Mouse (Mus musculus) forebrain, embryonic 14.5 days (tissue): ENCODE measurements around the gene Polrmt. TPM values are rescaled to one million over a fixed set of nuclear protein-coding genes. Genes with fewer than 3 reads are reported as not detected.

Experiments used
- ATAC-seq: fragments of 200-750 bp; cut with Nextera tagmentation; 2 replicates; pipeline ENCODE4 v1.8.0; 2017; ENCODE audit warnings: mild to moderate bottlenecking, moderate library complexity
- DNase-seq: peaks from one replicate; pipeline ENCODE4 v3.0.0-alpha.2; 2015; ENCODE audit warnings: low spot score
- H3K27ac ChIP-seq: fragments of 300-500 bp; sonication (generic); 2 replicates; pipeline ENCODE4 v1.5.1; 2014; ENCODE audit warnings: low read depth, mild to moderate bottlenecking, control low read depth, low read length, moderate library complexity
- H3K27me3 ChIP-seq: fragments of 300-500 bp; sonication (generic); replicated peaks from 2 replicates; pipeline ENCODE4 v1.6.1; 2014; ENCODE audit warnings: low read length, control low read depth, mixed read lengths; ENCODE audit not compliant: control insufficient read depth, insufficient read depth
- H3K36me3 ChIP-seq: fragments of 300-500 bp; sonication (generic); 2 replicates; pipeline ENCODE4 v1.6.1; 2014; ENCODE audit warnings: low read length, control low read depth; ENCODE audit not compliant: control insufficient read depth, insufficient read depth
- H3K4me1 ChIP-seq: fragments of 300-500 bp; sonication (generic); 2 replicates; pipeline ENCODE4 v1.6.1; 2014; ENCODE audit warnings: antibody characterized with exemption, low read length, control low read depth; ENCODE audit not compliant: control insufficient read depth, insufficient read depth
- H3K4me2 ChIP-seq: fragments of 300-500 bp; sonication (generic); 2 replicates; pipeline ENCODE4 v1.6.1; 2014; ENCODE audit warnings: mild to moderate bottlenecking, control low read depth, low read length
- H3K4me3 ChIP-seq: fragments of 300-500 bp; sonication (generic); 2 replicates; pipeline ENCODE4 v1.5.1; 2014; ENCODE audit warnings: low read depth, low read length, control low read depth
- H3K9ac ChIP-seq: fragments of 300-500 bp; sonication (generic); 2 replicates; pipeline ENCODE4 v1.6.1; 2014; ENCODE audit warnings: mild to moderate bottlenecking, low read length, control low read depth, moderate library complexity
- H3K9me3 ChIP-seq: fragments of 300-500 bp; sonication (generic); replicated peaks from 2 replicates; pipeline ENCODE4 v1.6.1; 2016; ENCODE audit warnings: low read length, control low read depth, mixed read lengths; ENCODE audit not compliant: control insufficient read depth
- WGBS: fragments of 180-500 bp; shearing (Covaris S2); extraction: QIAGEN DNeasy Blood & Tissue Kit; methylation state at CpG from one replicate; pipeline ENCODE4 v1.1.7; 2014; 5-methylcytosine and 5-hydroxymethylcytosine counted together
- polyA plus RNA-seq: library from polyadenylated mRNA; unstranded; fragments of >200 nt; fragmentation: Nextera tagmentation; extraction: Ambion mirVana; gene quantifications from 2 replicates; pipeline ENCODE4 v1.2.1, GENCODE M21; 2014

Polrmt gene
- polyA plus RNA-seq = 32.1 and 33.4 TPM in 2 replicates

DNA sequence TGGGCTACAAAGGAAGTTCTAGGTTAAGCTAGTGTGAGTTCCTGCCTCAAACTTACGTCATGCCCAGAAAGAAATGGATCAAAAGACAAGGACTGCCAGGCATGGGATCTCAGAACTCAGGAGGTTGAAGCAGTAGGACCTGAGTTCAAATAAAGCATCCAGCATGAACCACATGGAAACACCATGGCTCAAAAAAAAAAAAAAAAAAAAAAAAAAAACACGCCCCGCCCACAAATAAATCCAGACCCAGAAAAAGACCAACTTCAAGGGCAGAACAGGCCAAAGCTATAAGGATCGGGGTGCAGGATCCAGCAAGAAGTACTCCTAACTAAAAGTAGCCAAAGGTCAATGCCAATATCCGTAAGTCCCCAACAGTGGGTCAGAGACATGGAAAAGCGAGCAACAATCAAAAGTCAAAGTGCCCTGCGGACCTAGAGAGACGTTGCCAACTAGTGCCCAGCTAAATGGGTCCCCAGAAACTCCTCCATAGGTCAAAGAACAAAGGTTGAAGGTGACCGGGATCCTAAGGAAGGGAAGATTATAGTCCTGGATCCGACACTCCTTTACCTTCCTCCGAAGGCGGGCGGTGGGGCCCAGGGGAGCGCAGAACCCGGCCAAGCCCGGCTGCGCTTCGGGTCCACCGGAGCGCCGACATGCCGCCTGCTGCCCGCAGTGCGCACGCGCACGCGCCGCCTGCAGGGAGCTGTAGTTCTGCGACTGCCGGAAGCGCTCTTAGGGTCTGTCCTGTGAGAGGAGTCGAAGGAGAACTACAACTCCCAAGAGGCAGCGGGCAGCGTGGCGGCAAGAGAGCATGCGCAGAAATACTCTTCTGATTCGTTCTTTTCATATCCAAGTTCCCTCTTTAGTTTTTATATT is at the start of gene Polrmt:
TSS of gene Polrmt (minus strand) at position 684 of the 876 bp plus-strand sequence.
- Histone ChIP-seq H3K4me1 (no peaks in the 10 kb centered on the region; the same call in 1 of the 2 replicates), H3K4me2 (peak within 1 kb of the TSS; percentile 56), H3K9ac (peak within 1 kb of the TSS; percentile 51; the same call in 1 of the 2 replicates), H3K4me3 (peak within 1 kb of the TSS; percentile 41), H3K9me3 (no peaks in the 10 kb centered on the region), H3K36me3 (peaks cover 34% of the 10 kb centered on the region), H3K27ac (no peak within 1 kb of the TSS), H3K27me3 (no peaks in the 10 kb centered on the region)
- WGBS = 3% methylated on average over 38 of the region's 38 CpGs
- ATAC-seq (peak; percentile 99), DNase-seq (peak; percentile 99)

DNA sequence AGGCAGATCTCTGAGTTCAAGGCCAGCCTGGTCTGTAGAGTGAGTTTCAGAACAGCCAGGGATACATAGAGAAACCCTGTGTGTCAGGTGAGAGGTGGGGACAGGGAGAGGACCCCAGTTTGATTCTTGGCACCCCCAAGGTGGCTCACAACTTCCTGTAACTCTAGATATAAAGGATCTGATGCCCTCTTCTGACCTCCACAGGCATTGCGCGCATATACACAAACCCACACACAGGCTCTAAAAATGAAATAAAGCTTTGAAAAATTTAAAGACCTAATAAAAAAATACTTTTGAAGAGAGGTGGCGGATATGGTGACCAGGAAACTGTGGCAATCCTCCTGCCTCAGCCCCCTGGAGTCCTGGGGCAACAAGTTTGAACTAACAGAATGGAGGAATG is 49.5 kb upstream of the Polrmt start:
- no peak overlapping the region for H3K9ac ChIP-seq
- peaks cover 11% of the 10 kb centered on the region for H3K4me1 ChIP-seq
- 0 out of 2 replicates have a peak, but pooled peaks cover 3% of the 10 kb centered on the region for H3K36me3 ChIP-seq
- no peaks in the 10 kb centered on the region for H3K9me3 ChIP-seq
- ATAC-seq = no peak
- no peak overlapping the region for H3K4me2 ChIP-seq
- no peak overlapping the region for H3K27ac ChIP-seq
- H3K4me3 ChIP-seq = no peak overlapping the region
- no peak for DNase-seq
- WGBS = 100% methylated on average over 3 of the region's 3 CpGs
- H3K27me3 ChIP-seq = no peaks in the 10 kb centered on the region

DNA sequence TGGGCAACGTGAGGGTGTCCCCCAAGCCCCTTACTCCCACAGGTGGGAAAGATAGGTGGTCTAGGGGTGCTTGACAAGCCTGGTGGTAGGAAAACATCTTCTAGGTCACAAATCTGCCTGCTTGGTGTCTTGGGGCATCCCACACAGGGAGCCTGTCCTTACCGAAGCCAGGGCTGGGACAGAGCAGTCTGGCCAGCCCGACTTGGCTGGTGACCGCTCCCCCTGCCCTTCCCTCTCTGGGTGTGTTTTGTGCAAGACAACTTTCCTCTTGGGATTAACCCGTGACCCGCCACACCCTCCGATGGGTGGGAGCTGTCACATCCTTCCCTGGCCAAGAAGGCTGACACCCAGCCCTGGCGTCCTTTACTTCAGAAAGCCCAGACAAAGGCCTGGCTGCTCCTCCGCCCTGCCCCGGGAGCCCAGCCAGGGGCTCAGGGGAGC is 48.1 kb upstream of the Polrmt start:
- H3K9me3 ChIP-seq = no peaks in the 10 kb centered on the region
- H3K27me3 ChIP-seq = no peaks in the 10 kb centered on the region
- DNase-seq (peak; percentile 36), ATAC-seq (peak; percentile 24; the same call in 1 of the 2 replicates)
- peaks cover 11% of the 10 kb centered on the region for H3K4me1 ChIP-seq
- H3K4me3 ChIP-seq = peak overlapping the region; percentile 97
- H3K9ac ChIP-seq = peak overlapping the region; percentile 99
- H3K36me3 ChIP-seq = no peaks in the 10 kb centered on the region
- H3K27ac ChIP-seq = peak overlapping the region; percentile 93
- peak overlapping the region; percentile 94 for H3K4me2 ChIP-seq
- WGBS = 3% methylated on average over 10 of the region's 10 CpGs

DNA sequence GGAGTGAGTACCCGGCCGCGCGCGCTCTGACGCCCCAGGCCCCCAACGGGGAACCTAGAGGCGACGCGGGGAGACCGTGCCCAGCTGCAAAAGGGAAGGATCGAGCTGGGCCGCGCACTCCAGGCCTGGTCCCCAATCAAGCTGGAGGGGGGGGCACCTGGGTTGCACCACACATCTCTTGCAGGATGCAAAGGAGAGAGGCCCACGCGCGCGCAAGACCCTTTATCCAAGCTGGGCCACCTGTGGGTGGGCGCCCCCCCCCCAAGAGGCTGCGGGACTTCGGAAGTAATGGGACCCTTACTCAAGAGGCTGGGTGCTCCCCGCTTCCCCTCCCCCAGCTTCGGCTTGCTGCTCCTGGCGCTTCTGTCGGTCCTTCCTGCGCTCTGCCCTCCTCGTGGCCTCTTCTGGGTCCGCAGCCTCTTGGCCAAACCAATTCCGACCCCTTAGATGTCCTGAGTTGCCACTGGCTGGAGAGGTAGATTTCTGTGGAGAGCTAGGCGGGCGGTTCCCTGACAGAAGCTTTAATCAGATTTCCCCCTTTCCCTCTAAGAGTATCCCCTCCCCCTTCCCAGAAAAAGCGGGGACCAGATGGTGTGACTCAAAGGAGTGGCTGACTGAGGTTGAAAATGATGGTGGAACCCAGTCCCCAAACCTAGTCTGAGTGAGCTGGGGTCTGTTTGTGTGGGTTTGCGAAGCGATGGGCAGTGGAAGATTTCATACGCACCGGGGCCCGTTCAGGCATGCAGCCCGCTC is 47.5 kb upstream of the Polrmt start:
- under 1% methylated on average over 31 of the region's 38 CpGs for WGBS
- Histone ChIP-seq H3K4me3 (peak overlapping the region; percentile 97), H3K36me3 (no peaks in the 10 kb centered on the region), H3K4me2 (peak overlapping the region; percentile 94), H3K27me3 (no peaks in the 10 kb centered on the region), H3K9me3 (no peaks in the 10 kb centered on the region), H3K4me1 (peaks cover 11% of the 10 kb centered on the region), H3K27ac (peak overlapping the region; percentile 93), H3K9ac (peak overlapping the region; percentile 99)
- peak; percentile 64 for ATAC-seq
- DNase-seq = peak; percentile 84

DNA sequence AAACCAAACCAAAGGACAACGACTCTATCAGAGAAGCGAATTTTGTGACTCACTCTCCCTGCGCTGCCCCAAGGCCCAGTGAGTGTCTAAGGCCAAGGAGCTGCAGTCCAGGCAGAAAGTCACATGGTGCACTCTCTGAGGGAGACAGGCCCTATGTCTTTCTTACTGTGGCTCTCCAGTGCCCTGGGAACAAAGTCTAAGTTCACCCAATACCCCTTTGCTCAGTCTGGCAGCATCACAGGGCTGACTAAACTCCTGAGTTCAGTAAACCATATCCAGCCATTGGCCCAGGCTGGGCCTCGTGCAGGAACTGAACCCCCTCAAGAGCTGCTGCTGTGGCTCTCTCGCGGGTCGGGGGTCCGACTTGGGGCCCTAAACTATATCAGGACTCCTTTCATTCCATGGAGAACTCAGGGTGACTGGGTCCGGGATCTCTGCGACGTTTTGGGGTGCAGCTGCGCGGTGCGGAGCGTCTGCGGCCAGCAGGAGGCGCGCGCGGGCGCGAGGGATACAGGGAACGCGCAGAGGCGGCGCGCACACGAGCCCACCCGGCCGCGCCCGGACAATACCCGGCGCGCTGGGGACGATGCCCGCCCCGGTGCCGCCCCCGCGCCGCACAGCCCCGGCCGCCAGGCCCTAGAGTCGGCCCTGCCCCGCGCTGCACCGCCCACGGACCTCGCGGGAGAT is 46.8 kb upstream of the Polrmt start, which contains the start of gene Palm:
TSS of gene Palm (plus strand) at position 522 of the 687 bp plus-strand sequence.
- 6% methylated on average over 41 of the region's 51 CpGs for WGBS
- H3K27me3 ChIP-seq = no peaks in the 10 kb centered on the region
- peak; percentile 76 for ATAC-seq
- peak within 1 kb of the TSS; percentile 93 for H3K27ac ChIP-seq
- no peaks in the 10 kb centered on the region for H3K36me3 ChIP-seq
- H3K9me3 ChIP-seq = no peaks in the 10 kb centered on the region
- H3K4me1 ChIP-seq = peaks cover 11% of the 10 kb centered on the region
- peak within 1 kb of the TSS; percentile 97 for H3K4me3 ChIP-seq
- DNase-seq = peak; percentile 84
- H3K4me2 ChIP-seq = peak within 1 kb of the TSS; percentile 94
- H3K9ac ChIP-seq = peak within 1 kb of the TSS; percentile 99

DNA sequence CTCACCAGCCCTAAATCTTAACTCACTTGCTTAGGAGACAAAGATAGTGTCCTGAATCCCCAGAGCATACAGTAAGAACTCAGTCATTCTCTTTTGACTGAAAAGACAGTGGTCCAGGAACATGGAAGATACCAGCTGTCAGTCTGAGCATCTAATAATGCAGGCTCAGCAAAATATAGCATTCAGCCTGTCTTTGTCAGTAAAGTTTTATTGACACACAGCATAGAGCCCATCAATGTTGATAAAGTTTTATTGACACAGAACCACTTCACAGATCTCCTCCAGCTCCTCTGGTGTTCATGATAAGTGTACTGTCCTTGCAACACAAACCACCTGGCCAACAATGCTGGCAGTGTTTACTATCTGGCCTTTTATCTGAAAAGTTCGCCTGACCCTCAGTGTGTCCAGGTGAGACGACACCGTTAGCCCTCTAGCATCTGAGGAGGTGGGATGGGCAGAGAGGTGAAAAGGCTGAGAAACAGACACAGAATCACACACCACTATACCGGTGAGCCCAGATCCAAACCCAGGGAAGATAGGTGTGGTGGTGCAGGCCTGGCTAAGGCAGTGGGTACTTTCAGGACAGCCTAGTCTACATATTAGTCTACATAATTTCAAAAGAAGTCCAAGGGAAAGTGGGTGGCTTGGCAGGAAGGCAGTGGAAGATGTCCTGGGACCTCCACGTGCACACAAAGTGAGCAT is 46.1 kb upstream of the Polrmt start:
- Histone ChIP-seq H3K4me3 (no peak overlapping the region), H3K36me3 (no peaks in the 10 kb centered on the region), H3K4me2 (no peak overlapping the region), H3K9me3 (no peaks in the 10 kb centered on the region), H3K9ac (no peak overlapping the region), H3K4me1 (peaks cover 11% of the 10 kb centered on the region), H3K27ac (no peak overlapping the region), H3K27me3 (no peaks in the 10 kb centered on the region)
- WGBS = 78% methylated on average over 5 of the region's 5 CpGs
- ATAC-seq = no peak
- DNase-seq = no peak

DNA sequence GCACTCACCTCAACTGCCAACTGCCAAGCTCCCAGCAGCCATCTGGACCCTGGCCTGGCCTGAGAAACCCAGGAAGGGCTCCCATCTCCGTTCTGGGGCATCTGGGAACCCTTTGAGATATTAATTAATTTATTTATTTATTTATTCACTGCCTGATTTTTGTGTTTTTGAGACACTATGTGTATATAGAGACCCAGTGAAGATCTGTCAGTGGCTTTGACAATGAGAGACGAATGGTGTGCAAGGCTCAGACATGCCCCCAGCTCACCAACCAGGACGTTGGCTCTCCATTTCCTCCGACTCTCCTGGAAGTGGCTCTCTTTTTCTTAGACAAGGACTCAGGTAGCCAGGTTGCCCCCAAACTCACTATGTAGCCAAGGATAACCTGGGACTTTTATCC is 44.5 kb upstream of the Polrmt start, which contains the start of gene Prss57:
TSS of gene Prss57 (minus strand) at position 101 of the 400 bp plus-strand sequence.
- H3K4me3 ChIP-seq = no peak within 1 kb of the TSS
- no peak within 1 kb of the TSS for H3K9ac ChIP-seq
- H3K36me3 ChIP-seq = no peaks in the 10 kb centered on the region
- peaks cover 9% of the 10 kb centered on the region for H3K4me1 ChIP-seq
- DNase-seq = no peak
- H3K9me3 ChIP-seq = no peaks in the 10 kb centered on the region
- no peak for ATAC-seq
- 89% methylated on average over 4 of the region's 4 CpGs for WGBS
- H3K27me3 ChIP-seq = no peaks in the 10 kb centered on the region
- no peak within 1 kb of the TSS for H3K4me2 ChIP-seq
- no peak within 1 kb of the TSS for H3K27ac ChIP-seq

DNA sequence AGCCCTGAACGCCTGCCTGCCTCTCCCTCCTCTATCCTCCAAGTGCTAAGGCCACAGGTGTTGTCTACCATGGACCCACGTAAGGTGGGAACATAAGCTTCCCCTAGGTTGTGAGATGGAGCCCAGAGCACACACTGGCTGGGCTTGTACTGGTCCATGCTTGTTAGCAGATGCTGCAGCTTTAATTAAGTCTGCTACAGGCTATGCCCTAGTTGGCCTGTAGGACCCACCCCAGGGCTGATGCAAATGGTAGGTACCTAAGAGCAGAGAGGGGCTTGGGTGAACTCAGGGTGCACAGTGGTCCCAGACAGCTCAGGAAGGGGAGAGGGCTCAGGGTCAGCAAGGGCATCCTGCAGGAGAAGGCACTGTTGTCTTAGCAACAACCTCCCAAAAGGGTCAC is 43.2 kb upstream of the Polrmt start:
- ATAC-seq (no peak), DNase-seq (no peak)
- Histone ChIP-seq H3K4me2 (no peak overlapping the region), H3K27me3 (no peaks in the 10 kb centered on the region; the same call in 1 of the 2 replicates), H3K4me1 (peaks cover under 1% of the 10 kb centered on the region; the same call in 1 of the 2 replicates), H3K27ac (no peak overlapping the region), H3K36me3 (no peaks in the 10 kb centered on the region), H3K9ac (no peak overlapping the region), H3K4me3 (no peak overlapping the region), H3K9me3 (no peaks in the 10 kb centered on the region)
- WGBS = 42% methylated on average over 2 of the region's 2 CpGs
